Mouse (Mus musculus): ENCODE data around the gene Ubr3. TPM values are rescaled to one million over a fixed set of nuclear protein-coding genes. Genes with fewer than 3 reads are reported as not detected.
A peak's percentile ranks its signal among the peaks of the same experiment; 100 is the strongest.

Gene Ubr3
- 10 to 100 TPM; 79.7 to 94.1 TPM for total RNA-seq (2021)
- long read RNA-seq, experiment 1, partial matches to known transcripts, result 10 of 16 reads
- long read RNA-seq, experiment 1, other reads (novel, unspliced or antisense), result 4 of 16 reads
- long read RNA-seq, experiment 2, full-length matches to known transcripts, result 1 of 7 reads
- long read RNA-seq, experiment 2, partial matches to known transcripts, result 3 of 7 reads
- long read RNA-seq, experiment 2, other reads (novel, unspliced or antisense), result 3 of 7 reads

GRCm38 (mm10) chr2:69897039-69897617 lies at the start of gene Ubr3:
Ubr3 (plus strand) TSS chr2:69897246.
- DNase-seq, result peak; percentile 99 to 100

GRCm38 (mm10) chr2:69849215-69849614 lies 47.8 kb upstream of the Ubr3 start:
- peak in 1 of 2 experiments; percentile 28 for DNase-seq

GRCm38 (mm10) chr2:69851427-69852058 lies 45.5 kb upstream of the Ubr3 start:
- DNase-seq, result peak; percentile 16 to 20

- DNase-seq, result no peak
Measured at GRCm38 (mm10) chr2:69856392-69856791, 40.7 kb upstream of the Ubr3 start.

GRCm38 (mm10) chr2:69857882-69858281 lies 39.2 kb upstream of the Ubr3 start:
- no peak for DNase-seq

- DNase-seq, result peak; percentile 31 to 43
Measured at GRCm38 (mm10) chr2:69860972-69861452, 36.0 kb upstream of the Ubr3 start.

GRCm38 (mm10) chr2:69861485-69862091 lies 35.5 kb upstream of the Ubr3 start, which contains the start of gene Ssb:
Ssb (plus strand) TSS chr2:69861562.
- peak; percentile 95 to 97 for DNase-seq

GRCm38 (mm10) chr2:69862117-69862657 lies 34.9 kb upstream of the Ubr3 start:
- DNase-seq, result no peak

GRCm38 (mm10) chr2:69883990-69884391 lies 13.1 kb upstream of the Ubr3 start:
- peak in 1 of 2 experiments; percentile 8 for DNase-seq

GRCm38 (mm10) chr2:69884581-69884980 lies 12.5 kb upstream of the Ubr3 start:
- no peak for DNase-seq

GRCm38 (mm10) chr2:69885050-69885449 lies 12.0 kb upstream of the Ubr3 start:
- peak; percentile 2 to 3 for DNase-seq

- peak; percentile 91 to 93 for DNase-seq
Measured at GRCm38 (mm10) chr2:69885451-69886305, 11.4 kb upstream of the Ubr3 start, which contains the start of gene Mettl5. Mettl5 (minus strand) TSS chr2:69885615.

- no peak for DNase-seq
Measured at GRCm38 (mm10) chr2:69888957-69889356, 8.1 kb upstream of the Ubr3 start.

GRCm38 (mm10) chr2:69890843-69891242 lies 6.2 kb upstream of the Ubr3 start:
- DNase-seq, result no peak

- no peak for DNase-seq
Measured at GRCm38 (mm10) chr2:69893145-69893544, 3.9 kb upstream of the Ubr3 start.

- no peak for DNase-seq
Measured at GRCm38 (mm10) chr2:69893891-69894290, 3.2 kb upstream of the Ubr3 start.

- peak in 1 of 2 experiments; percentile 10 for DNase-seq
Measured at GRCm38 (mm10) chr2:69895502-69896223, 1.4 kb upstream of the Ubr3 start.

- DNase-seq, result no peak
Measured at GRCm38 (mm10) chr2:69896224-69896581, 843 bp upstream of the Ubr3 start.

GRCm38 (mm10) chr2:69897618-69898575 lies 851 bp downstream of the Ubr3 start:
- peak; percentile 69 to 83 for DNase-seq

- no peak for DNase-seq
Measured at GRCm38 (mm10) chr2:69903541-69903940, 6.5 kb downstream of the Ubr3 start.
